Mouse (Mus musculus) mesoderm, embryonic 11.5 days (tissue): ENCODE data around the gene Fto.

Source experiments
- DNase-seq: peaks from one replicate; pipeline ENCODE4 v3.0.0-alpha.2; 2012; ENCODE audit warnings: low read depth, low spot score

Fto gene

DNA sequence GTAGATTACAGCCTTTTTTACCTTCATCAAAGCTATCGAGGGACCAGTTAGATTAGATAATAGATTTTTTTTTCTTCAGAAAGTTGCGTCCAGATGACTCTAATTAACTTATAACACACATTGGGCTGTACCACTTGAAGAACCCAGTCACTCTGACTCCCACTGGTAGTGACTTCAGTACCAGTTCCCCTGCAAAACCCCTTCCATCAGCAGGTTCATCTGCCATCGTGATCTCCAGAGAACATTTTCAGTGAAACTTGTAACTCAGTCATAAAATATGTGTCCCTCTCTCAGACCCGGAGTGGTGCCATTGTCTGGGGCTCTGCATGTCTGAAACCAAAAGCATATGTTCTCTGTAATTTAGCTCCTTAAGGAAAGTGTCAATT, 211.5 kb downstream of the Fto start:
- DNase-seq = no peak

DNA sequence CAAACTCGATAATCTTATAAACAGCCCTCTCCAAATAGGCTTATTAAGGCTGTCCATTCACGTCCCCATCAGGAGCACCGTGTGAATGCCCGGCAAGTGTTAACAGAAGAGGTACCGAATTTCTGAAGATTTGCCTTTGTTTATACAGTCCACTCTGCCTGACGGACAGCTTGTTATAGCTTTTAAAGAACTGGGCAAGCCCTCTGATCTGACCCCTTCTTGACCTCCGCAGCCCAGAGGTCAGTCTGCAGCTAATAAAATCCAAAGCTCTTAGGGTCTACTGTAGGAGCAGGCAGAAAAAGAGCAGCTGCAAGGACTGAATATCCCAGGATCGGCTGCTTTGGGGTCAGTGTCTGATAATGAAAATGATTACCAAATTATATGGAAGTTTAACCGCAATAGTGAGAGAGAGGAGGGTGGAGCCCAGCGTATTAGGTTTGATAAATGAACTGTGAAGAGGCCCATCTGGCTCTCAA, 212.1 kb downstream of the Fto start:
- peak; percentile 79 for DNase-seq

DNA sequence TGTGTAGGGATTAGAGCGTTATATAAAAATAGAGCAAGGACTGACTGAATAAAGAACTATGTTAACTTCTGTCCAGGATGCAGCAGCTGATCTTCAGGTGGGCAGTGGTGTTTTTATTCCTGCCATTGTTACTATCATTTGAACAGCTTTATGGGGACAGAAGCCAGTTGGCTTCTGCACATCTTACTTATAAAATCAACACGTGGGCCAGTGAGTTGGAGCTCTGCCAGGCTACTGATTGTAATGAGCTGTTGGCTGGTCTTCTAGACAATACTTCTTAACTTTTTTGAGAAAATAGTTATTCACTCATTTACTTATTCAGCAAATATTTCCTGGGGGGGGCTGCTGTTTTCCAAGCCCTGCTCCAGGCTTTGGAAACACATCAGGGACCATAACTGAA, 215.6 kb downstream of the Fto start:
- no peak for DNase-seq

DNA sequence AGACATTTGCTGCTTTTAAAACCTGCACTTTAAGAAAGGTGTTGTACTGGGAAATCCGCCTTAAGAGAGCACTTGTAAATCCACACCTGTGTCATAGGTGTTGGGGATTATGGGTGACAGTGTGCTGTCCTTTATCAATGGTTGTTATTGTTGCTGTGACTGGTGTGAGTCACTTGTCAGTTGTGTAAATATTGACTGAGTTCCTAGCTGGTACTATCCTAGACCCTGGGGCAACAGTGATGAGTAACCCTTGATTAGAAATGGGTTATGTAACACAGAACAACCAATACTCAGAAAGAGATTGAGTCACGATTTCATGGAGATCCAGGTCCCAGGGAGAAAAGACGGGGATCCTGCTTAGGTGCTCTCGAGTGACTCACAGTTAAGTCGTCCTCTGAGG, 216.4 kb downstream of the Fto start:
- DNase-seq = no peak

GRCm38 (mm10) chr8:91530656-91531055, 217.3 kb downstream of the Fto start:
- no peak for DNase-seq

- peak; percentile 84 for DNase-seq
Measured at GRCm38 (mm10) chr8:91531971-91532370, 218.6 kb downstream of the Fto start.

- DNase-seq = no peak
Measured at GRCm38 (mm10) chr8:91532671-91533436, 219.5 kb downstream of the Fto start.

DNA sequence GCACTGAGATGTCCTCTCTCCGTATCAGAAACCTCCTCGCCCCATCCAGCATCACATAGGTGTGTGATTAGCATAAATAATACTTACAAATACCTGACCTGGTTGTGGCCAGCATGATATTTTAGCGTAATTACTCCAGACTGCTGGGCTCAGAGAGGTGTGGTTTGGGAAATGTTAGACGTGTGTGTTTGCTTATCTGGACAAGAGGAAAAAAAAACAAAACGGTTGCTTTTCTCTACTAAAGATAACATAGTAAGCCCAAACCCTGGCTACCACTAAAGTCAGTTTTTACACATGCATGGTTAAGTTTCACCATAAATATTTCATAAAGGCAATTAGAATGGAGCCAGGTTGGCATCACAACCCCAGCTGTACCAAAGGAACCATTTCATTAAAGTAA, 221.4 kb downstream of the Fto start:
- DNase-seq = no peak

DNA sequence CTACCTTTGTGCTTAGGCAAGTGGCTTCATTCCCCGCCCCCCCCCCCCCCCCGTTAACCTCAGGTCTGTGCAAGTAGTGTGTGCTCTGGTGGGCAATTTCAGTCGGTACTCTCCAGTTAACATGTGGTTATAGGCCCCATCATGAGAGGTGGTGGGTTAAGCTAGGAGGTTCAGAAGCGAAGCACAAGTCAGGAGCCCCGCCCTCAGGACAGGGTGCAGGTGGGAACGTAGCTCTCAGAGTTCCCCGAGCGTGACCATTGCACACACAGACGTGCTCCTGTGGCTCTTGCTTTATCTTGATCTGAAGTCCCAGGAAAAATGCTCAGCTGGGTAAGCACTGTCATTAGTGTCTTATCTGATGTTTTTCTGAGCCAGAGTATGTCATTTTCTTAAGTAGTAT, 224.8 kb downstream of the Fto start:
- DNase-seq = no peak

GRCm38 (mm10) chr8:91538892-91539291, 225.6 kb downstream of the Fto start:
- no peak for DNase-seq

DNA sequence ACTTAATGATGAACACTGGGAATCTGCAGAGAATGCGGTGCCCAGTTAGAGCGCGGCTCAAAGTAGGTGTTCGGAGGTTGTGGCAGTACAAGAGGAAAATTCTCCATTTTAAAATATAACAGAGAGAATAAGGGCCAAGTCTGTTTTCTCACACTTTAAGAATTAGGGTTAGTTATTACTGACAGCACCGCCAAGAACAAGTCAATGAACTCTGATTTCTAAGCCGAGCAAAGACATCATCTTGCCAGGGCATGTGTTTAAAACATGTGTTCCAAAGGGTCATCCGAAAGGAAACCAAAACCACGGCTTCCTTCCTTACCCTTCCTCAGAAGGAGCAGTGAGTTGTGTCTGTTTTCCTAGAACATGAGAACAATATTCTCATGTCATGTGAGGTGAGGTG, 226.3 kb downstream of the Fto start:
- DNase-seq = no peak

GRCm38 (mm10) chr8:91541229-91541628, 227.9 kb downstream of the Fto start:
- no peak for DNase-seq

DNA sequence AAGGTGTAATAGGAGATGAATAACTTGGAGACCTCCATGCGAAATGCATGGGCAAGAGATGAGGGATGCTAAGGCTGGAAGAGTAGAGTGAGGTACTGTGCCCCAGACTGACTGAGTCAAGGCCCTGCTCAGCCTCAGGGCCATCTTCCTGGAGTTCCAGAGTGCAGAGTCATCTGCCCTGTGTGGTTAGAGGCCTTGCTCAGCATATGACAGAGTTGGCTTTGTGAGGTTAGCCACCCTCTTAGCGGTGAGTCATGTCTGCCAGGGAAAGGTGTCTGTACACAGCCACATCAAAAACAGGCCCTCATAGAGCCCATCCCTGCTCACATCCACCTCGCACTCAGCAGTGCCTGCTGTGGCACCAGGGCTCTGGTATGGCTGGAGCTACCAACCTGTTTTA, 232.2 kb downstream of the Fto start:
- DNase-seq = no peak

DNA sequence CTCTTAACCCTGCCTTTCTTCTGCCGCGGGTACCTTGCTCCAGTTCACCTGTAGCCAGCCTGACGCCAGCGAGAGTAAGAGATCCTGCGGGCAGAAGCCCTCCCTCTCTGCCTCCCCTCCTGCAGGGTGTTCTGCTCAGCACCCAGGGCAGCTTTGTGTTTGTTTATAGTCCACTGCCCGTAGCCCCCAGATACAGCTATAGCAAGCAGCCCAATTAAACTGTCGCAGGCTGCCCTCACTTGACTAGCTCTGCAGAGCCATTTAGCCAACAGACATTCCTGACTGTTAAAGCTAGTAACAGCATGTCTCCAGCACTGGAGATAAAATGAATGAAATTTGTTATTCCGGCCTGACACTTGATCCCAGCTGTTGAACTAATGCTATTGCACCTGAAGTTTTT, 233.3 kb downstream of the Fto start:
- no peak for DNase-seq

DNA sequence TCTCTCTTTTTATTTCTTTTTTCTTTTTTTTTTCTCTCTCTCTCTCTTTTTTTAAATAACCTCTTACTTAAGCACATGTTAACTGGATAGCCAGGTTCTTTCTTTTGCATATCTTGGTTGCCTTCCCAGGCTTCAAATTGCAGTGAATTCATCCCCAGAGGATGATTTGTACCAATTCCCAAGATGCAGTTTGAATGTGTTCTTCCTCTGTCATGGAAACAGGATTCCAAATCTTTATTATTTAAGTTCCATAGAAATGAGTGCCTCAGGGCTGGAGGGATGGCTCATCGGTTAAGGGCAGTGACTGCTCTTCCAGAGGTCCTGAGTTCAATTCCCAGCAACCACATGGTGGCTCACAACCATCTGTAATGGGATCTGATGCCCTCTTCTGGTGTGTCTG, 236.8 kb downstream of the Fto start:
- DNase-seq = no peak

- DNase-seq = no peak
Measured at GRCm38 (mm10) chr8:91551166-91551765, 237.9 kb downstream of the Fto start.

GRCm38 (mm10) chr8:91551775-91552538, 238.6 kb downstream of the Fto start:
- DNase-seq = no peak

- no peak for DNase-seq
Measured at GRCm38 (mm10) chr8:91552635-91553034, 239.3 kb downstream of the Fto start.

DNA sequence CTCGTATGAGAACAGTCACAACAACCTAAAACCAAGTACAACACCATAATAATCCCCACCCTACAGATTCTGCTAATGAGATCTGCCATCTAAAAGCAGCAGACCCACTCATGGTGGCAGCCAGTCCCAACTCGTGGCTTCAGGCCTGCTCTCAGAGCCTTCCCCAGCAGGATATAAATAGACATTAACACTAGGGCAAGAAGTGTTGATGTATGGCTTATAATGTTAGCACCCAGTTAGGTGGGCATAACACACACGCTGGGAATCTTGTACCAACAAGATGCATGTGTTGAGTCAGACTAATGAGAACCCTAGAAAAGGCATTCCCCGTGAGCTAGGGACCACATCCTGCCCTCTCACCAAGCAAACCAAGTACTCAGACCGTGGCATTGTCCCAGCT, 240.1 kb downstream of the Fto start:
- DNase-seq = no peak

DNA sequence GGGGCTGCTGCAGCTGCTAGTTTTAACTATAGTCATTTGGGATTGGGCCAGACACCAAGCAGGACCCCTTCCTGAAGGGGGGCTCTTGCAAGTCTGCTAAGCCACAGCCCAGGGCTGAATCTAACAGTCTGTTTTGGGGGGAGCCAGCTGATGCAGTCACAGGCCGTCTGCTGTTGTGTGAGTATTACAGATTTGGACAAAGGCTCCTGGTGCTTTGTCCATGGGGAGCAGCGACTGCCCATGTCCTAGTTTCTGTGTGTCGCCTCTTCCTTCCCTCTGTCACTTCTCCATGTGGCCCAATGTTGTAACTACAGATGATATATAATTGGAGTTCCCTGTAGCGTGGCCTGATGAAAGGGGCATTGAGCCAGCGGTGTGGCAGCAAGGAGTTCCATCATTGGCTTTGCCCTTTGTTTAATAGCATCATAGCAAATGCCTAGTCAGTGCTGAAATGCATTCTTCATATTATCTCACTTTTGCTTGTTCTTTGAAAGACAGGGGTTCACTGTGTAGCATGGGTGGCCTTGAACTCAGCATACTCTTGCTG, 243.8 kb downstream of the Fto start:
- DNase-seq = no peak

DNA sequence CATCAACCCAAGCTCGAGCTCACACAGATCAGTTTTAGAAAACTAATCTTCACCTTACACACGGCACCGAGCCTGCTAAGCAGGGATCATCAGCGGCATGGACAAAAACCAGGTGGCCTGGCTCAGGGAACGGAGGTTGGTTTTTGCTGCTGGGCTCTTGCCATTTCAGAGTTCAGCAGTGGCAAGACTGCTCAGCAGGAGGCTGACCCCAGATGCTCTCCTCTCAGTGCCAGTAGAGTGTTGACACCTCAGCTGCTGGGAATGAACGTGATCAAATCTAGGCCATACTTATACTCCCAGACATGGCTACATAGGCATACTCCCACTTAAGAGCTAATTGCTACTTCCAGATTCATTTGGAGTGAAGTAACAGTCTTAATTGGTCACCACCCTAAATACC, 245.1 kb downstream of the Fto start:
- DNase-seq = no peak

- no peak for DNase-seq
Measured at GRCm38 (mm10) chr8:91560017-91560591, 246.8 kb downstream of the Fto start.
